12 mouse cellular contexts compared by ENCODE assay signal in genomic region chr15:12638370-12639030, GRCm38 (mm10).
"Had no signal": no experiment of that assay in that cellular context is flagged by ENCODE, and none has a peak within 500 bp of the region (broad histone marks: within the 10 kb centered on the region; RNA-seq: fewer than 3 reads in every experiment).

No protein-coding gene starts in this region.

- H3K9me3 ChIP-seq: limb, embryonic 13.5 days; midbrain, embryonic 12.5 days; neural tube, embryonic 12.5 days had no signal

- H3K4me3 ChIP-seq: limb, embryonic 13.5 days; midbrain, embryonic 12.5 days; myocyte; neural tube, embryonic 12.5 days had no signal

- H3K4me1 ChIP-seq: midbrain, embryonic 12.5 days; neural tube, embryonic 12.5 days had no signal

- DNase-seq: kidney, adult 9 months; left cerebral cortex, postnatal 4 days; lung, adult 18-20 months; retina, postnatal 1 day; right cerebral cortex, postnatal 4 days; spleen, adult 18-20 months; thymus, postnatal 36 days had no signal

- H3K27me3 ChIP-seq: limb, embryonic 13.5 days; midbrain, embryonic 12.5 days; neural tube, embryonic 12.5 days had no signal

- H3K9ac ChIP-seq: limb, embryonic 13.5 days; liver, embryonic 14.5 days; midbrain, embryonic 12.5 days; neural tube, embryonic 12.5 days had no signal

- H3K36me3 ChIP-seq: limb, embryonic 13.5 days; midbrain, embryonic 12.5 days; neural tube, embryonic 12.5 days had no signal

- H3K4me2 ChIP-seq: limb, embryonic 13.5 days; midbrain, embryonic 12.5 days; neural tube, embryonic 12.5 days had no signal

- H3K27ac ChIP-seq: limb, embryonic 13.5 days; liver, embryonic 14.5 days; midbrain, embryonic 12.5 days; neural tube, embryonic 12.5 days had no signal
